Mouse (Mus musculus): ENCODE results near the gene Pcif1. TPM values are rescaled to one million over a fixed set of nuclear protein-coding genes. Genes with fewer than 3 reads are reported as not detected.

The Pcif1 gene
- polyA plus RNA-seq, 1 experiment = 46.5 TPM

GRCm38 (mm10) chr2:164878509-164879227 is 436 bp upstream of the Pcif1 start:
- TF ChIP-seq FOSL1 (IDR thresholded peaks at IDR 0.05; ENCODE audit: insufficient read depth, low read length, poor library complexity, severe bottlenecking) = no peak
- TF ChIP-seq MYOD1 (IDR thresholded peaks at IDR 0.05; ENCODE audit: control insufficient read depth, insufficient read length, low read depth) = no peak
- Histone ChIP-seq H3K79me2 (ENCODE audit: control insufficient read depth, insufficient read depth) (peaks cover 48% of the 10 kb centered on the region), H3K79me3 (ENCODE audit: low read depth) (peaks cover 35% of the 10 kb centered on the region)

DNA sequence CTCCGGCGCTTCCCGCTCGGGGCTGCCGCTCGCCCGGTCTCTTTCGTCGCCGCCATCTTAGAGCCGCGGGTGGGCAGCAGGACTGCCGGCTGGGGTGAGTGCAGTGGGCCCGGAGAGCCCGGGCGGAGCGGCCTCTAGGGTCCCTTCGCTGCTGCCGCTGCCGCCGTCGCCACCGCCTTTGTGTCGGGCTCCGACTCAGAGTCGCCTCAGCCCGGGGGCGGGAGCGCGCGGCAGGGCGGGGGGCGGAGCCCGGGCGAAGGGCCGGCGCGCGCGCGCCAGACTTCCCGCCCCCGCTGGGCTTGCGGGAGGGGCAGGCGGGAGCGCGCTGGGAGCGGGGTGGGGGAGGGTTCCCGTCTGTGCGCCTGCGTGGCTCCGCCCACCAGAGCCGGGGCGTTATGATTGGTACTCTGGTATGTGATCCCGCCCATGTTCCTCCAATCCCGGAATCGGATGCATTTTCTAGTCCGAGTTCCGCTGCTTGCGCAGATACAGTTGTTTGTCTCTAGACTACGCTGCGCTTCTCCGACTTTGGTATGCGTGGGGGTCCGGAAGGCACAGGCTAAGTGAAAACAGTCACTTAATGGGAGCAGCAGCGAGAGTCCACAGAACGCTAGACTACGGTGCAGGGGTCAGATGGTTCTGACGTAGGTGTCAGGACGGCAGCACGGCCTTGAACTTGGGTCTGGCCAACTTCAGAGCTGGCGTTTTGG is 619 bp downstream of the Pcif1 start:
- Histone ChIP-seq H3ac (ENCODE audit: control insufficient read depth, insufficient read length, low read depth) (peak overlapping the region; percentile 98), H3K79me2 (ENCODE audit: control insufficient read depth, insufficient read depth) (peaks cover 48% of the 10 kb centered on the region), H3K4me3 (ENCODE audit: insufficient read depth, poor library complexity, severe bottlenecking) (peak overlapping the region; percentile 97), H3K79me3 (ENCODE audit: low read depth) (peaks cover 35% of the 10 kb centered on the region), H3K27me3 (ENCODE audit: control insufficient read depth, insufficient read depth, insufficient read length) (no peaks in the 10 kb centered on the region), H3K36me3 (ENCODE audit: control insufficient read depth, insufficient read depth) (peaks cover 19% of the 10 kb centered on the region)
- no peak for TF ChIP-seq FOSL1 (IDR thresholded peaks at IDR 0.05; ENCODE audit: insufficient read depth, low read length, poor library complexity, severe bottlenecking)
- TF ChIP-seq MAX (IDR thresholded peaks at IDR 0.05) = peak; percentile 32

More at GRCm38 (mm10) chr2:164878509-164879227, 436 bp upstream of the Pcif1 start:
- H3K27me3 ChIP-seq (ENCODE audit: control insufficient read depth, insufficient read depth, insufficient read length) = no peaks in the 10 kb centered on the region
- H3ac ChIP-seq (ENCODE audit: control insufficient read depth, insufficient read length, low read depth) = peak overlapping the region; percentile 81
- peaks cover 16% of the 10 kb centered on the region for H3K36me3 ChIP-seq (ENCODE audit: control insufficient read depth, insufficient read depth)
- peak overlapping the region; percentile 97 for H3K4me3 ChIP-seq (ENCODE audit: insufficient read depth, poor library complexity, severe bottlenecking)

DNA sequence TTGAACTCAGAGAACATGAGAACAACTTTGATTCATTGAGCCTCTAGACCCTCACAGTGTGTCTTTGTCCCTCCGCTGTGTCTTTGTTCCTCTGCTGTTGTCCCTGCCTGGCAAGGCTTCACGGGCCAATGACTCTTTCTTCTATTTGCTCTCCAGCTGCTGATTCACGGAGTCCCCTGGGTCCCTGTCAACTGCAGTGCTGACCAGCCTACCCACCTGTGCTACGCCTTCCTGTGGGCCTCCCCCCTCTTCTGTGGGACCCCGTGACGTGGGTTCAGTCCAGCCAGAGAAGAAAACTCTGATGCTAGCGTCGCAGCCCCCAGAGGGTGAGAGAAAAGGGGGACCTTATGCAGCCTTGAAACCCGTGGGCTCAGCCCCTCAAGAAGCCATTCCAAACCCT is 3.5 kb downstream of the Pcif1 start:
- Histone ChIP-seq H3K4me3 (ENCODE audit: insufficient read depth, poor library complexity, severe bottlenecking) (no peak overlapping the region), H3K79me3 (ENCODE audit: low read depth) (peaks cover 35% of the 10 kb centered on the region), H3K36me3 (ENCODE audit: control insufficient read depth, insufficient read depth) (peaks cover 46% of the 10 kb centered on the region), H3ac (ENCODE audit: control insufficient read depth, insufficient read length, low read depth) (no peak overlapping the region), H3K79me2 (ENCODE audit: control insufficient read depth, insufficient read depth) (peaks cover 48% of the 10 kb centered on the region), H3K27me3 (ENCODE audit: control insufficient read depth, insufficient read depth, insufficient read length) (no peaks in the 10 kb centered on the region)
- TF ChIP-seq MAX (IDR thresholded peaks at IDR 0.05) (no peak), FOSL1 (IDR thresholded peaks at IDR 0.05; ENCODE audit: insufficient read depth, low read length, poor library complexity, severe bottlenecking) (no peak), CTCF (IDR thresholded peaks at IDR 0.05; ENCODE audit: control insufficient read depth, insufficient read depth, insufficient read length) (no peak)

DNA sequence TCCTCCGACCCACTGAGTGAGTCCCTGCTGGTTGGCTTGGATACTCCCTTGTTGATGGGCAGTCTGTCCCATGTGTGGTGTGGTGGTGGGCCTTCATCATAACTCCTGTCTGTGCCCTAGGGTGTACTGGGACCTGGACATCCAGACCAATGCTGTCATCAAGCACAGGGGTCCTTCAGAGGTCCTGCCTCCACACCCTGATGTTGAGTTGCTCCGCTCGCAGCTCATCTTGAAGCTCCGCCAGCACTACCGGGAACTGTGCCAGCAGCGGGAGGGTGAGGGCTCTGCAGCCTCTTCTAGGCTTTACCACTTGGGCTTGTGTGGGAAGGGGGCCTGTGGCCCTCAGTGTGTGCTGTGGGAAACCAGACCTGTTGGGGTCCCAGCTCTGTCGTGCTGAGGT is 6.7 kb downstream of the Pcif1 start:
- no peak for TF ChIP-seq CEBPB (IDR thresholded peaks at IDR 0.05; ENCODE audit: low read depth)
- TF ChIP-seq MAX (IDR thresholded peaks at IDR 0.05) = no peak
- TF ChIP-seq MYOD1 (IDR thresholded peaks at IDR 0.05; ENCODE audit: control insufficient read depth, insufficient read length, low read depth) = no peak
- TF ChIP-seq MYOG (IDR thresholded peaks at IDR 0.05; ENCODE audit: control insufficient read depth, extremely low read depth, insufficient read length) = no peak
- no peak for TF ChIP-seq FOSL1 (IDR thresholded peaks at IDR 0.05; ENCODE audit: insufficient read depth, low read length, poor library complexity, severe bottlenecking)
- TF ChIP-seq CTCF (IDR thresholded peaks at IDR 0.05; ENCODE audit: control insufficient read depth, insufficient read depth, insufficient read length) = no peak
- Histone ChIP-seq H3K79me3 (ENCODE audit: low read depth) (peaks cover 16% of the 10 kb centered on the region), H3K79me2 (ENCODE audit: control insufficient read depth, insufficient read depth) (peaks cover 22% of the 10 kb centered on the region), H3K4me3 (ENCODE audit: insufficient read depth, poor library complexity, severe bottlenecking) (no peak overlapping the region), H3K27me3 (ENCODE audit: control insufficient read depth, insufficient read depth, insufficient read length) (no peaks in the 10 kb centered on the region), H3K36me3 (ENCODE audit: control insufficient read depth, insufficient read depth) (peaks cover 76% of the 10 kb centered on the region), H3ac (ENCODE audit: control insufficient read depth, insufficient read length, low read depth) (no peak overlapping the region)

- no peak overlapping the region for H3K4me3 ChIP-seq (ENCODE audit: insufficient read depth, poor library complexity, severe bottlenecking)
- H3ac ChIP-seq (ENCODE audit: control insufficient read depth, insufficient read length, low read depth) = no peak overlapping the region
- H3K79me3 ChIP-seq (ENCODE audit: low read depth) = peaks cover 8% of the 10 kb centered on the region
- H3K79me2 ChIP-seq (ENCODE audit: control insufficient read depth, insufficient read depth) = peaks cover 14% of the 10 kb centered on the region
- no peaks in the 10 kb centered on the region for H3K27me3 ChIP-seq (ENCODE audit: control insufficient read depth, insufficient read depth, insufficient read length)
- peaks cover 81% of the 10 kb centered on the region for H3K36me3 ChIP-seq (ENCODE audit: control insufficient read depth, insufficient read depth)
- TF ChIP-seq CTCF (IDR thresholded peaks at IDR 0.05; ENCODE audit: control insufficient read depth, insufficient read depth, insufficient read length) = no peak
Observed at GRCm38 (mm10) chr2:164886617-164887016, 7.5 kb downstream of the Pcif1 start.

- no peaks in the 10 kb centered on the region for H3K79me3 ChIP-seq (ENCODE audit: low read depth)
- TF ChIP-seq CTCF (IDR thresholded peaks at IDR 0.05; ENCODE audit: control insufficient read depth, insufficient read depth, insufficient read length) = no peak
- TF ChIP-seq MAX (IDR thresholded peaks at IDR 0.05) = no peak
- TF ChIP-seq CEBPB (IDR thresholded peaks at IDR 0.05; ENCODE audit: low read depth) = no peak
- no peak for TF ChIP-seq FOSL1 (IDR thresholded peaks at IDR 0.05; ENCODE audit: insufficient read depth, low read length, poor library complexity, severe bottlenecking)
- H3K79me2 ChIP-seq (ENCODE audit: control insufficient read depth, insufficient read depth) = no peaks in the 10 kb centered on the region
- H3K4me3 ChIP-seq (ENCODE audit: insufficient read depth, poor library complexity, severe bottlenecking) = no peak overlapping the region
- no peaks in the 10 kb centered on the region for H3K27me3 ChIP-seq (ENCODE audit: control insufficient read depth, insufficient read depth, insufficient read length)
- H3ac ChIP-seq (ENCODE audit: control insufficient read depth, insufficient read length, low read depth) = no peak overlapping the region
- H3K36me3 ChIP-seq (ENCODE audit: control insufficient read depth, insufficient read depth) = peaks cover 89% of the 10 kb centered on the region
Observed at GRCm38 (mm10) chr2:164888996-164889395, 9.9 kb downstream of the Pcif1 start.

Data from C2C12 (cell line).